Mouse (Mus musculus): ENCODE measurements around the gene 4430402I18Rik. TPM values are rescaled to one million over a fixed set of nuclear protein-coding genes. Genes with fewer than 3 reads are reported as not detected.

Gene 4430402I18Rik
- polyA plus RNA-seq (2014; fragmentation: Nextera tagmentation; extraction: Ambion mirVana) = 1.7 and 2.1 TPM in 2 replicates

DNA sequence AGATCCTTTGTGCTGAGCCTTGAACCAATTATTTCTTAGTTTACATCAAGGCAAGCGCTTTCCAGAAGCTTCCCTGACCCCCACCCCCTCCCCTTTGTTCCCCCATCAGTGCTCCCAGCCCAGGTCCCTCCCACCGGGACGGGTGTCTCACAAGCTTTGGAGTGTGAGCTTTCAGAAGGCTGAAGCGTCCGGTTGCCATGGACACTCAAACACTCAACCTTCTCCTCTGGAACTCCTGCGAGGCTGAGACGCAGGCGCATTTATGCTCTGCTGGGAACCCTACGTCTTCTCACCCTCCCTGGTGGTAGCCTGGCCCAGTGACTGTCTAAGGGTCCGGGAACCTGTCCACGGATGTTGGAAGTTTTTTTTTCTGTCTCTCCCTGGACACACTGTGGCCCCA, at the start of gene 4430402I18Rik:
4430402I18Rik (minus strand) TSS at position 149 of the 400 bp plus-strand sequence.
- Histone ChIP-seq H3K4me1 (ENCODE audit: insufficient read depth) (peaks cover 7% of the 10 kb centered on the region; the same call in 1 of the 2 replicates), H3K4me2 (0 out of 2 replicates have a peak within 1 kb of the TSS, but pooled peaks have one; percentile 32), H3K27me3 (ENCODE audit: insufficient read depth, low read length) (no peaks in the 10 kb centered on the region), H3K36me3 (ENCODE audit: insufficient read depth) (no peaks in the 10 kb centered on the region), H3K4me3 (ENCODE audit: low read depth, low read length) (no peak within 1 kb of the TSS), H3K9me3 (ENCODE audit: low read depth, low read length) (no peaks in the 10 kb centered on the region), H3K27ac (ENCODE audit: low read depth) (no peak within 1 kb of the TSS), H3K9ac (no peak within 1 kb of the TSS)
- 3% methylated on average over 11 of the region's 11 CpGs for WGBS
- ATAC-seq (ENCODE audit: insufficient read depth) = no peak
- peak; percentile 69 for DNase-seq
- TF ChIP-seq CTCF (IDR thresholded peaks at IDR 0.05; ENCODE audit: low read depth) = no peak

- H3K27me3 ChIP-seq (ENCODE audit: insufficient read depth, low read length) = no peaks in the 10 kb centered on the region
- DNase-seq (no peak), ATAC-seq (ENCODE audit: insufficient read depth) (no peak)
- H3K4me1 ChIP-seq (ENCODE audit: insufficient read depth) = no peaks in the 10 kb centered on the region
- no peaks in the 10 kb centered on the region for H3K9me3 ChIP-seq (ENCODE audit: low read depth, low read length)
- no peak for TF ChIP-seq CTCF (IDR thresholded peaks at IDR 0.05; ENCODE audit: low read depth)
- H3K4me2 ChIP-seq = no peak overlapping the region
- peaks cover 82% of the 10 kb centered on the region for H3K36me3 ChIP-seq (ENCODE audit: insufficient read depth)
- 54% methylated on average over 5 of the region's 5 CpGs for WGBS
- no peak overlapping the region for H3K4me3 ChIP-seq (ENCODE audit: low read depth, low read length)
- no peak overlapping the region for H3K27ac ChIP-seq (ENCODE audit: low read depth)
- no peak overlapping the region for H3K9ac ChIP-seq
These were observed 49.2 kb upstream of the 4430402I18Rik start for GRCm38 (mm10) chr19:29016786-29017185.

GRCm38 (mm10) chr19:29016204-29016765, 48.7 kb upstream of the 4430402I18Rik start:
- H3K9ac ChIP-seq = no peak overlapping the region
- H3K27ac ChIP-seq (ENCODE audit: low read depth) = no peak overlapping the region
- no peak for DNase-seq
- H3K36me3 ChIP-seq (ENCODE audit: insufficient read depth) = peaks cover 82% of the 10 kb centered on the region
- no peak overlapping the region for H3K4me2 ChIP-seq
- no peaks in the 10 kb centered on the region for H3K27me3 ChIP-seq (ENCODE audit: insufficient read depth, low read length)
- H3K4me1 ChIP-seq (ENCODE audit: insufficient read depth) = no peaks in the 10 kb centered on the region
- TF ChIP-seq CTCF (IDR thresholded peaks at IDR 0.05; ENCODE audit: low read depth) = no peak
- 78% methylated on average over 5 of the region's 5 CpGs for WGBS
- no peak for ATAC-seq (ENCODE audit: insufficient read depth)
- no peak overlapping the region for H3K4me3 ChIP-seq (ENCODE audit: low read depth, low read length)
- no peaks in the 10 kb centered on the region for H3K9me3 ChIP-seq (ENCODE audit: low read depth, low read length)

- Histone ChIP-seq H3K4me3 (ENCODE audit: low read depth, low read length) (no peak overlapping the region), H3K27me3 (ENCODE audit: insufficient read depth, low read length) (no peaks in the 10 kb centered on the region), H3K4me2 (no peak overlapping the region), H3K4me1 (ENCODE audit: insufficient read depth) (no peaks in the 10 kb centered on the region), H3K9me3 (ENCODE audit: low read depth, low read length) (no peaks in the 10 kb centered on the region), H3K36me3 (ENCODE audit: insufficient read depth) (peaks cover 79% of the 10 kb centered on the region), H3K27ac (ENCODE audit: low read depth) (no peak overlapping the region), H3K9ac (no peak overlapping the region)
- no peak for ATAC-seq (ENCODE audit: insufficient read depth)
- WGBS = 83% methylated on average over 8 of the region's 8 CpGs
- DNase-seq = no peak
- no peak for TF ChIP-seq CTCF (IDR thresholded peaks at IDR 0.05; ENCODE audit: low read depth)
These were observed 48.0 kb upstream of the 4430402I18Rik start for GRCm38 (mm10) chr19:29015410-29016203.

DNA sequence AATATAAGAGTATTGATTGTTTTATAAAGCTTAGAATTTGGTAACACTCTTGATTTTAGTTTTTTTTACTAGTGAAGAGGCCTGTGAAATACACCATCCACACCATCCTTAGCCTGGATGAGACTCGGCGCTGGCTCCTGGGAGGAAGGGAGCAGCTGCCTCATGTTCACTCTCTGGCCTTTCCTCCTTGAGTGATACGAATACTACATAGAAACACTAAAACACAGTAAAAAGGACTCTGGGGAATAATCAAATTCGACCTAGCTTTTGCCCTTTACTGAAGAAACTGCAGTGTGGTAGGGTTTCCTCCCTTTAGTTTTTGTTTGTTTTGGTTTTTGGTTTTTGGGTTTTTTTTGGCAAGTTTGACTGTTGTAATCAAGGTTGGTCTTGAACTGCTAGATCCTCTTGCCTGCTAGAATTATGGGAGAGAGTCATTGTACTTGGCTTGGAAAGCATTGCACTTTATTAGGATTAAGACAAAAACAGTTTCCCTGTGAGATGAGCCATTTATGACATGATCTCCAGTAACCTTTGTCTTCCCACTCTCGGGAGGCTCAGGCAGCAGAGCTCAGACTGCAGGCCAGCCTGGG, 47.0 kb upstream of the 4430402I18Rik start:
- ATAC-seq (ENCODE audit: insufficient read depth) = no peak
- 81% methylated on average over 5 of the region's 5 CpGs for WGBS
- no peak for TF ChIP-seq CTCF (IDR thresholded peaks at IDR 0.05; ENCODE audit: low read depth)
- Histone ChIP-seq H3K4me3 (ENCODE audit: low read depth, low read length) (no peak overlapping the region), H3K27me3 (ENCODE audit: insufficient read depth, low read length) (no peaks in the 10 kb centered on the region), H3K9me3 (ENCODE audit: low read depth, low read length) (no peaks in the 10 kb centered on the region), H3K27ac (ENCODE audit: low read depth) (no peak overlapping the region), H3K4me2 (no peak overlapping the region), H3K4me1 (ENCODE audit: insufficient read depth) (no peaks in the 10 kb centered on the region), H3K36me3 (ENCODE audit: insufficient read depth) (peaks cover 73% of the 10 kb centered on the region), H3K9ac (no peak overlapping the region)
- DNase-seq = no peak

DNA sequence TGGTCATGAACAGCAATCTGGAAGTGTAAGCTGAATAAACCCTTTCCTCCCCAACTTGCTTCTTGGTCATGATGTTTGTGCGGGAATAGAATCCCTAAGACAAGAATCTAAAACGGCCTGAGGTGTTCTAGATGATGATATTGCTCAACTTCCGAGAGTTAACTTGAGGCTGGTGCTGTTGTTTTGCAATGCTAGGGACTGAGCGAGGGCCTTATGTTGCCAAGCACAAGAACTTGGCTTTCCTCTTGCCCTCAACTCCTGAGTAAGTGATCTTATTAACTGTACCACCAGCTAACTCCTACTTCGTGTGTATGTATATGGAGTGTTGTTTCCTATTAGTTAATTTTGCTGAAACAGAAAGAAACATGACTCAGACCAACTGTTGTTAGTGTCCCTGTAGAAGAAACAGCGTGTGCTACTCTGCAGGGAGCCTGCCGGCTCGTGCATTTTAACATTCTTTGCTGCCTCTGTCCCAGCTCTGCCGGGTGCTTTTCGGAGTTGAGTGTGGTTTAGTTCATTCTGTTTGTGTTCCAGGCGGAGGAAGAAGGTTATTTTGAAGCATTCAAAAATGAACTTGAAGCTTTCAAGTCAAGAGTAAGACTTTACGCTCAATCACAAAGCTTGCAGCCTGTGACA, 43.9 kb upstream of the 4430402I18Rik start:
- Histone ChIP-seq H3K9me3 (ENCODE audit: low read depth, low read length) (no peaks in the 10 kb centered on the region), H3K4me1 (ENCODE audit: insufficient read depth) (no peaks in the 10 kb centered on the region), H3K36me3 (ENCODE audit: insufficient read depth) (peaks cover 75% of the 10 kb centered on the region), H3K27me3 (ENCODE audit: insufficient read depth, low read length) (no peaks in the 10 kb centered on the region), H3K4me2 (no peak overlapping the region), H3K4me3 (ENCODE audit: low read depth, low read length) (no peak overlapping the region), H3K27ac (ENCODE audit: low read depth) (no peak overlapping the region), H3K9ac (no peak overlapping the region)
- DNase-seq = no peak
- no peak for TF ChIP-seq CTCF (IDR thresholded peaks at IDR 0.05; ENCODE audit: low read depth)
- ATAC-seq (ENCODE audit: insufficient read depth) = no peak
- 88% methylated on average over 12 of the region's 12 CpGs for WGBS

- WGBS = 91% methylated on average over 11 of the region's 11 CpGs
- Histone ChIP-seq H3K27ac (ENCODE audit: low read depth) (no peak overlapping the region), H3K4me1 (ENCODE audit: insufficient read depth) (no peaks in the 10 kb centered on the region), H3K9me3 (ENCODE audit: low read depth, low read length) (no peaks in the 10 kb centered on the region), H3K36me3 (ENCODE audit: insufficient read depth) (peaks cover 67% of the 10 kb centered on the region), H3K4me3 (ENCODE audit: low read depth, low read length) (no peak overlapping the region), H3K9ac (no peak overlapping the region), H3K4me2 (no peak overlapping the region), H3K27me3 (ENCODE audit: insufficient read depth, low read length) (no peaks in the 10 kb centered on the region)
- no peak for ATAC-seq (ENCODE audit: insufficient read depth)
- no peak for DNase-seq
- TF ChIP-seq CTCF (IDR thresholded peaks at IDR 0.05; ENCODE audit: low read depth) = no peak
These were observed 41.4 kb upstream of the 4430402I18Rik start for GRCm38 (mm10) chr19:29009046-29009445.
